Mouse (Mus musculus) activated CD4-positive, CD25-positive, alpha-beta regulatory T cell, adult 4 months (primary cell): ENCODE data around the gene Mecp2. TPM values are rescaled to one million over a fixed set of nuclear protein-coding genes. Genes with fewer than 3 reads are reported as not detected.
"Not testable (repeated sequence)": the region's sequence is repeated elsewhere in the genome, so short reads cannot be mapped to it uniquely, and the experiment has no call there.

ENCODE experiments used
- ATAC-seq: one replicate; pipeline ENCODE4 v1.8.0; 2017
- polyA plus RNA-seq, 2 experiments: library from polyadenylated mRNA; unstranded; fragments of 100-300 nt; shearing (Covaris generic); gene quantifications; one replicate each; pipeline ENCODE4 v1.2.1; 2017

Gene Mecp2
- 10 to 100 TPM; 16.3 to 18.2 TPM for polyA plus RNA-seq

DNA sequence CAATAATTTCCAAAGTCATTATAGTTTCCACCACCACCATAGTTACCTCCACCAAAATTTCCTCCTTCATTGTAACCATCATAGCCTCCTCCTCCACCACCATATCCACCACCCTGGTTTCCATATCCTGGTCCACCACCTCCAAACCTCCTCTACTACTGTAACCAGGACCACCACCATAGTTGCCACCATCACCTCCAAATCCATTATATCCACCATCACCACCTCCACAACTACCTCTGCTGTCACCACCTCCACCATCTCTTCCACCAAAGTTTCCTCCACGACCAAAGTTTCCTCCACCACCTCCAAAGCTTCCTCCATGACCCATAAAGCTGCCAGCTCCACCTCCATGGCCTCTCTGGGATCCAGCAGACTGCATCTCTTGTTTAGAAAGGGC, at the start of gene Mecp2:
Mecp2 (minus strand) TSS at position 101 of the 400 bp plus-strand sequence.
- not testable (repeated sequence) for ATAC-seq

DNA sequence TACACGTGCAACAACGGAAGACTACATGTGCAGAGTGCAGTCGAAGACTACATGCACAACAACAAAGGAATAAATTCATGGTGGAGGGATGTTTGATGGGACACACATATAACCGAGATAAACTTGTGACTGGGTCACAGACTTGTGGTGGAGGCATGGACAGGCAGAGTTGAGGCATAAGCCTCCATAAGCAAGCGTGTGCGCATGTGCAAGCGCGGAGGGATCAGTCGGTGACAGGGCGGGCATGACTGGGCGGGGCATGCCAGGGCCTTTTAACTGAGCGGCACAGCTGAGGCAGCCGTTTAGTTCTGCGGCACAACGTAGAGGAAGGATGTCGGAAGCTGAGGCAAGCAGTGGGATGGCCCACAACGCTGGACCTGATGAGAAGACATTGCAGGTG, 41.8 kb upstream of the Mecp2 start, which contains the start of gene Tktl1:
Tktl1 (plus strand) TSS at position 301 of the 400 bp plus-strand sequence.
- ATAC-seq, result no peak

DNA sequence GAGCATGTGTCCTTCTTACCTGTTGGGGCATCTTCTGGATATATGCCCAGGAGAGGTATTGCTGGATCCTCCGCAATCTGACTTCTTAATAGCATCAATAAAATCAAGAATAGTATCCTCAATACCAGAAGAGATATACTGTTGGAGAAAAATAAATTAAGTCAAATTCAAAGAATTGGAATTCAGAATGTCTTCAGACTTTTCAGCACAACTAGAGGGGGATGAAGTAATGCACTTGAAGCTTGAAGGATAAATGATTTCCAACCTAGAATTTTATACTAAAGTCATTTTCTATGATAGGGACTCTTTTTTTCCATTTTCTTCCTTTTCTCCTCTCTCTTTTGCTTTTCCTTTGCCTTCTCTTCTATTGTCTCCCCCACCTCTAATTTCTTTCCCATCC, 32.6 kb upstream of the Mecp2 start, which contains the start of gene Tex28:
Tex28 (minus strand) TSS at position 101 of the 400 bp plus-strand sequence.
- no peak for ATAC-seq

DNA sequence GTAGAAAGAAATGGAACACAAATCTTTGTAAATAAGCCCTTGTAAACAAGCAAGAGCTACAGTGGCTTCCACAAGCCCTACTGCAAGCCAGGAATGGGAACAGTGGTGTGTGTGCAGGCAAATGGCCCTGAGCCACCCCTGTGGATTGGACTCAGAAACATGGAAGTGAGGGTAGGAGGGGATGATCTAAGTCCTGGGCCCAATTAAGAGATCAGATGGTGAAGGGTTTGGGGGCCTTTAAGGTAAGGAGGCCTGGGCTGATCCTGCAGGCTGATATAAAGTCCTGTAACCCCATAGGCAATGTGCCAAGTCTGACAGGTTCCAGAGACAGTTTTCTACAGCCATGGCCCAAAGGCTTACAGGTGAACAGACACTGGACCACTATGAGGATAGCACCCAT, 8.0 kb downstream of the Mecp2 start, which contains the start of gene Opn1mw:
Opn1mw (plus strand) TSS at position 301 of the 400 bp plus-strand sequence.
- no peak for ATAC-seq

DNA sequence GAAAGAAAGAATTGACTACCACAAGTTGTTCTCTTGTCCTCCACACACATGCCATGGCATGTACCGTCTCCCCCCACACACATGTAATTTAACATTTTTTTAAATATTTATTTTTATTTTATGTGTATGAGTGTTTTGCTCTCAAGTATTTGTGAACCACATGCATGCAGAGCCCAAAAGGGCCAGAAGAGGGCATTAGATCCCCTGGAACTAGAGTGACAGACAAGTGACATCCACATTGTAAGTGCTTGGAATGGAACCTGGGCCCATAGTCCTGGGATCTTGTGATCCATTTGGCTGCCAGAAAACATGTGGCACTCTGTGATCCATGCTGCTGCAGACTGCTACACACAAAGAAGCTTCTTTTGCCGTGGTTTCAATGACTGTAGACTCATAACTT, 10.2 kb downstream of the Mecp2 start:
- ATAC-seq, result no peak

DNA sequence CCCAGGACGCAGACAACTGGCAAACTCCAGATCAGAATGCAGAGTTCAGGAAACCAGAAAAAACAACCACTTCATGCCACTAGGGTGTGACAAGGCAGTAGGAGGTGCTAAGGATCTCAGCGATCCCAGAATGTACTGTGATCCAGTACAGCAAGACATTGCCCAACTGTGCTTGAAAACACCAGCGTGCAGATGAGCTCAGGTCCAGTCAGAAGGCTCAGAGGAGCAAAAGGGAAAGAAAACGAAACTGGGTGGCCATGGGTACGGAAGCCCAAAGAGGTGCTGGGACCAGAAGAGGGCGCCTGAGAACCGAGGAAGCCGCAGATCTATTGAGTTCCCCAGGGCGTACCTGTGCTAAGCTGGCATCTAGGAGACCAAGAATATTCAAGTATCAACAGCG, 19.7 kb downstream of the Mecp2 start:
- peak; percentile 91 for ATAC-seq

DNA sequence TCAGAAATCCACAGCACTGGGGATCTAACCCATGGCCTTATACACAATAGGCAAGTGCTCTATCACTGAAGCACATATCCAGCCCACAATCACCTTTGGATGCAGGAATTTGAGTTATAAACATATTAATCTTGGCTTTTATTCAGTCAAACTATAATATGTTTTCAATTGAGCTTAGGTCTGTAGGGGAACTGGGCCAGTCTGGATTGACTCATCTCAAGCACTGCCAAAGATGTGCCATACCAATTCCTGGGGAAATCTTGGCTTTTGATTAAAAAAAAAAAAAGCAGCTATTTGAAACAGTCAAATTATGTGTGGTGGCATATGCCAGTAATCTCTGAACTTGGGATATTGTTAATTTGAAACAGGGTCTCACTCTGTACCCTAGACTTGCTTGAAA, 21.1 kb downstream of the Mecp2 start:
- ATAC-seq, result no peak

DNA sequence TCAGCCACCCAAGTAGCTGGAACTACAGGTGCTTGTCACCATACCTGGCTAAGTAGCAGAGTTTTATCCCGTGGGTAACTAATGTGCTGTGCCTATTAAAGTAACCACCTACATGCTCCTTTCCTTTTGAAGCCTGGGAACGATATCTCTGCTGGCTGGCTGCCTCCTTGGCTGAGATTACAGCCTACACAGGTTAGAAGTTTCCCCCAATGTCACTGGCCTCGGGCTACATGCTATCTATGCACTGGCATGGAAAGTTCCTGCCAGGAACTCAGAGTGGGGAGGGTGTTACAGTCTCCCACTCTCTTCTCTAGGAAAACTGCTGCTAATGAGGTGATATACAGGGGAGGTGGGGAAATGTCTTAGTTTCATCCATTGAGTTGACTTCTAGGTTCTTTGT, 26.4 kb downstream of the Mecp2 start:
- no peak for ATAC-seq

DNA sequence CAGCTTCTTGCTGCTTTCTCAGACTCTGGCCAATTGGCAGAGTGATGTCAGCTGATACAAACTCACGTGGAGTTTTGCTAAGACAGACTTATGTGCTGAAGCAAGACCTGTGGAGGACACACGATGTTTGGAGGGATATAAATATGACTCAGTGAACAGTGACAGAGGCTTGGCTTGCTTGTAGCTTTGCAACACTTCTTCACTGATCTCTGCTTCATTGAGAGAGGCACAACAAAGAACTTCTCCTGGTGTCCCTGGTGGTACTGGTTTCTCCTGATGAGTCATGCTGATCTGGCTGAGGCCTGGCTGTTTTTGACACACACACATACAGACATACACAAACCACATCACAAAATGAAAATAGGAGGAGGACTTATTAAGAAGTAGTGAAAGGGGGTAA, 29.2 kb downstream of the Mecp2 start:
- ATAC-seq, result no peak

DNA sequence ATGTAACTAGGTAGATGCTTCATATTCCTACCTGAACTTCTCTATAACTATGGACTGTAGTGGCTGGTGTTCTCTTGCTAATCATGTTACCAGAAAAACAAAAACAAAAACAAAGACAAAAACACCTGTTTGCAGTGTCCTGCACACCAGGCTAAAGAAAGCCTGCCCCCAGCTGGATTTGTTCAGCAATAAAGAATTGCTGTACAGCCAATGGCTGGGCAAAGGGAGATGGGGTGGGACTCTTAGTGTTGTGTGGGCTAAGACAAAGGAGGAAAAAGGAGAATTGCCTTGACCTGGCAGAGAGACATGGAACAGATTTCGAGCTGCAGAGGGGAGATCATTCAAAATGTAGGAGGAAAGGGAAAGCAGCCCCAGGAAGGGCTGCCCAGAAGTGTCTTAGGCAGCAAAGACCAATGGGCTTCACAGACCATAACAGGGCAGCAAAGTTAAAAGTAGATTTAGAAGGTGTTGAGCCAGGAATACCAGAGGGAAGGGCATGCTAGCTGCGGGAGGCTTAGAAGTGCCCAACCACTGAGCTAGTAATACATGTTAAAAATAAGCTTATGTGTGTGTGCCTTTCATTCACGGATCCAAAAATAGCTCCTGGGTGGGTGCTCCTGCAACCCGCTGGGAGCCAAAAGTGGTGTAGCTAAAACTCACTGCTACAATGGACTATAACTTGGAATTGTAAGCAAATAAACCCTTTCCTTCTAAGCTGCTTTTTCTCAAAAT, 31.5 kb downstream of the Mecp2 start:
- no peak for ATAC-seq

DNA sequence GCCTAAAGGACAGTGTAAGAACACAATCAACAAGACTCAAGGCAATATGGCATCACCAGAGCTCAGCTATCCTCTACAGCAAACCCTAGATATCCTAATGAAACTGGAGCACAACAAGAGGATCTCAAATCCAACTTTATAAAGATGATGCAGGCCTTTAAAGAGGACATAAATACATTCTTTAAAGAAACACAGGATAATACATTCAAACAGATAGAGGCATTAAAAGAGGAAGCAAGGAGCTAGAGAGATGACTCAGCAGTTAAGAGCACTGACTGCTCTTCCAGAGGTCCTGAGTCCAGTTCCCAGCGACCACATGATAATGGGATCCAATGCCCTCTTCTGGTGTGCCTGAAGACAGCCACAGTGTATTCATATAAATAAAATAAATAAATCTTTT, 40.0 kb downstream of the Mecp2 start:
- no peak for ATAC-seq

DNA sequence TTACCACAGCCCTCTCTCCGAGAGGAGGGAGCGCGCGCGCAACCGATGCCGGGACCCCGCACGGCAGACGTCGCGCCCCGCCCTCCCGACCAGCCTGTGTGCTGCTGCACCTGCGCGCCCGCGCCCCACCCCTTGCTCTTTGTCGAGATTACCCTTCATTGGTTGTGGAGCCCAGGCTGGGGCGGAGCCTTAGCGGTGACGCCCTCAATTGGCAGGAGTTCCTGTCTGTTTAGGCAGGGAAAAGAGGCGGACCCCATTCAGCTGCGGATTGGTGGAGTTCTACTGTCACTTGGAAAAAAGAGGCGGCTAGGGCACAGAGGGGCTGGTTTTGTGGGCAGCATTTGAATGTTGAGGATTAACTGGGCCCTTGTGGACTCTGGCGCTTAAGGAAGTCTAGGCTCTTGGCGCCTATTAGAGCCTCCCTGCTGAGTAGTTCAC, 49.5 kb downstream of the Mecp2 start:
- ATAC-seq, result peak; percentile 96

DNA sequence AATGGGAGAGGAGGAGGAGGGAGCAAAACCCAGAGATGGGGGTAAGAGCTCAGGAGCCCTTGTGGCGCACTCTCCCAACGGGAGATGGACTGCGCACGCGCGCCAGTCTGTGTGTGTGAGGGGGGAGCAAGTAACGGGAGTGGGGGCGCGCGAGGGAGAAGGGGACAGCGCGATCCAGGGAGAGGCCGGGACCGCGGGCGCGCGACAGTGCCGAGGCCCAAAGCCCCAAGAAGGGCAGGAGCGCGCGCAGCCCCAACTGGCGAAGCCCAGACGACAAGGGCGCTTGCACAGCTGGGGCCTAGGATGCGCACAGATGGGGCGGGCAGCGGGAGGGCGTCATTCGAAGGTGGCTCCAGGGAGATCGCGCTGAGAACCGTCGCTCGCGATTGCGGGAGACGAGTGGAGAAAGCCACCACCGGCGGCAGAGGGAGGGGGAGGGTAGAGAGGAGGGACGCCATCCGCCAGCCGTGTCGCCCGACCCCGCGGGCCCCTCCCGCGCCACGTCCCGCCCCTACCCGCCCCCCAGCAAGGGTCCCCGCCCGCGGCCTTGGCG, 50.1 kb downstream of the Mecp2 start:
- ATAC-seq, result peak; percentile 33

DNA sequence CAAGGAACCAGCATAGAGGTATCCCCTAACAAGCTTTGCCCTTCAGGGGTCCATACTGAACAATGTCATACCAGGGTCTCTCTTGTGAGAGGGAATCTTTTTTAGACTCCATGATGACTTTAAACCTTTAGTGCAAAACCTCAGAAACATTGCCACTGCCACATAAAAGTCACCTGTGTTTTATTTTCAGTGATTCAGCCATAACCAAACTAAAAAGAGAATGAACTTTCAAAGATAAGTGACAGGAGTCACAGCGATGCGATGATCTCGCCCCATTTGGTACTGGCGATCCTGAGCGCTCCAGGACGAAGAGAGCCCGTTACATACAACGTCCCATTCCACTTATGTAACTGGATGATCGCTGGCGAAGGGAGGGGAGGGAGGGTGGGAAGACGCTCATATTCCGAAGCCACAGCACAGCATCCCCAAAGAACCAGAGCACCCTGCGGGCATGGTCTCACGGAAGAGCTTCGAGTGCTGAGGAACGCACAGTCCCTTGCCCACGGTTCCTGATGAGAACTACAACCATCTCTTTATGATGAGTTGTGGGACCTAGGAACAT, 50.8 kb downstream of the Mecp2 start:
- ATAC-seq, result no peak

DNA sequence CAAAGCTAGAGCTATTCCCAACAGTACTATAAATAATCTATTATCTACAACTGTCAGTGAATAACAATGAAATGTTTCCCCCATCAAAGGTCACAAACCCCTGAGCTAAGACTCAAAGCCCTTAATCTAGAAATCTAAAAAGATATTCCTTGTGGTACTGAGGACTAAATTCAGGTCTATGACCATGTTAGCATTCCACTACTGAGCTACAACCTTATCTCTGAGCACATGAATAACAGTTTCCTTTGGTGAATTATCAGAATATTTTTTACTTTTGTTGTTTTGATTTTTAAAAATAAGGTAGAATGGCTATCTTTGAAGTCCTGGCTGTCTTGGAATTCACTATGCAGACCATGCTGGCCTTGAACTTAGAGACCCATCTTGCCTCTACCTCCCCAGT, 64.4 kb downstream of the Mecp2 start:
- no peak for ATAC-seq

DNA sequence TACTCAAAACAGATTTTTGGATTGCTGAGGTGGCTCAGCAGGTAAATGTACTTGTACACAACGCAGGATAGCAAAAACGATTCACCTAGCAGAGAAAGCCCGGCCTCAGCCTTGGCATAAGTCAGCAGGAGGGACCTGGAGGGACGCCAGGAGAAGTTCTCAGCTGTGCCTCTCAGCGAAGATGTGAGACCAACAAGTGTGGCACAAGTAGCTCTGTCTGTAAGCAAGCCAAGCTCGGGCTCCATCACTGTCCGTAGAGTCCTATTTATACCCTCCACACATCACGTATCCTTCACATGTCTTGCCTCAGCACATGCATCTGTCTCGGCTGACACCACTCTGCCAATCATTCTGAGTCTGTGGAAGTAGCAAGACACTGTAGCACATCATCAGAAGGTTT, 67.3 kb downstream of the Mecp2 start:
- ATAC-seq, result no peak

DNA sequence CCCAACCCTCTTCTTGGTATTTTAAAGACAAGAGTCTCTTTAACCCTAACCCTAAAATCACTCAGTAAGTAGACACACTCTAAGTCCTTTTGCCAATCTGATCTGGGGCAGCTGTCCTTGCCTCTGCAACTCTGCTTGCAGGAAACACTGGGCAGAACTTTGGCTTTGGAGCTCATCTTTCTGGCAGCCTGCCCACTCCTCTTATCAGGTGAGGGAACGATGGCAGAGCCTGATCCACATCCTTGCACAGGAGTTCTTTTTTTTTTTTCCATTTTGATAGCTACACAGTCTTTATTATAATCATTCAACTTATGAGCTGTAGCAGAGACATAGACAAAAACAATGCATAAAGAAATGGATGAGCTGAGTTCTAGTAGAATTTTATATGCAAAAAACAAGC, 90.1 kb downstream of the Mecp2 start:
- ATAC-seq, result no peak

DNA sequence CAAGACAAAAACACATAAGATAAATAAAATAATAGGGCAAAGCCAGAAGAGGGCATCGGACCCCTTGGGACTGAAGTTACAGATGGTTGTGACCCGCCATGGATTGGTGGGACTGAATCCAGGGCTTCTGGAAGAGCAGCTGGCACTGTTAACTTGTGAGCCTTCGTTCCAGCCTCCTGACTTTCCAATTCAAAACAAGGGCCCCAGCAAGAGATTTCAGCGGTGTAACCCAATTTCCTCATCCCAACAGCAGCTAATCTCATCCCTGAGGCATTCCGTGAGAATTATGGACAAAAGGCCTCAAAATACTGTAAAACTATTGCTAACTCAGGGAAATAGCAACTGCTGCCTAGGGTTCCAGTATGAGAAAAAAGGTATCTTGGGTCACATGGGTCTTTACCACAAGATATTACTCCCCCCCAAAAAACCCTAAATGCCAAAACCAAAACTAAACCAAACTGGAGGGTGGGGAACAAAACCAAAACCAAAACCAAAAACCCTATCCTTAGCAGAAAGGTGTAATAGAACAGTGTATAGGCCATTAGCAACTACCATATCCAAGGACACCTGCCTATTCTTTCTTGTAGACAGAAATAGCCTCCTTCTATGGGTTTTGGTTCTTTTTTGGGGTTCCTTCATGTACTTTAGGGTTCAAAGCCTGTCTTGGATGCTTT, 97.3 kb downstream of the Mecp2 start:
- peak; percentile 63 for ATAC-seq

DNA sequence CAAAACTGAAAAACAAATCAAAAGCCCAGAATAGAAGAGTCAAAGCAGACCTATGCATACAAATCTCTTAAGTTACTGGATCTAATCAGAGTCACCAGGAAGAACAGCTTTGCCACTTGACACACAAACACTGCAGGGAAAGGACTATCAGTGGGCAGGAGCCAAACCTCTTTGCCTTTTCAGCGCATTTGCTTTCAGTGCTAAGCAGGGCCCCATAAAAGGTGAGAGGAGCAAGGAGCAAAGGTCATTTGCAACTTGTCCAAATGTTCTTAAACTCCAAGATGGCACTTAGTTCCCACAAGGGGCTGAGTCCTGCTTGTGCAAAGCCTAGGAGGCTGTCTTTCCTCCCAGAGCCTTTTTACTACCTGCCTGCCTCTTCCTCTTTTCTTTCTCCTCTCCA, 105.2 kb downstream of the Mecp2 start:
- ATAC-seq, result no peak

DNA sequence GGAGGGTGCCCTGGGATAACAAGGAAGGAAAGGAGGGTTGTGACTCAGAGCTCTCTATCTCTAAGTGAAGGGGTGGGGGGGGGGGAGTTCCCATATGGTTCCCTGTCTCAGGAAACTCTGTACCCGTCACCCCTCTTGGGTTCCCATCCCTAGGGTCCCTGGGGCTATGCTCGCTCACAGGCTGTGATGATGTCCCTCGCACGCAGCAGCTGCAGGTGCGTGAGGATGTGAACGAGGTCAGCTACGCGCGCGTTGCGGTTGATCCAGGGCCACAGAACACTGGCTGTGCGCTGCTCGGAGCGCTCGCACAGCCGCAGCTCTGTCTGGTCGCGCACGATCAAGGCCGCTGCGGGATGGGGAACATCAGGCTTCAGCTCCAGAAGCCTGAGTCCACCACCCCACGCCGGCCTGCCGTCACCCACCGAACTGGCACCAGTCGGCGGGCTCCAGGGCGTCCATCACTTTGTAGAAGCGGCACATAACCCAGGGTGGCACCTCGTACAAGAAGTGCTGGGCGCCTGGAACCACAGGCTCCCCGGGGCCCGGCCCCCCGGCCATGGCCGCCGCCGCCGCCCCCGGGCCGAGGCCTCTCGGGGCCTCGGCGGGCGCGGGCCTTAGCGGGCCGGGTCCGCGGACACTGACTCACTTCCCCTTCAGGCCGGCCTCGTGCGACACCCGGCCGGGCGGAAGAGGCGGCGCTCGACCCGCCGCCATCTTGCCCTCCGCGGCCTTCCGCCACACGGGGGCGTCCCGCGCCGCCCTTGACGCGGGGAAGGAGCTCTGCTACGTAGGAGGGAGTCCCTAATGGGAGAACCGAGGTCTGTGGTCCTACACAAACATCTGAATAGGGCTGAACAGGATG, 111.7 kb downstream of the Mecp2 start, which contains the start of gene Irak1:
Irak1 (minus strand) TSS at position 731 of the 862 bp plus-strand sequence.
- peak; percentile 83 for ATAC-seq

DNA sequence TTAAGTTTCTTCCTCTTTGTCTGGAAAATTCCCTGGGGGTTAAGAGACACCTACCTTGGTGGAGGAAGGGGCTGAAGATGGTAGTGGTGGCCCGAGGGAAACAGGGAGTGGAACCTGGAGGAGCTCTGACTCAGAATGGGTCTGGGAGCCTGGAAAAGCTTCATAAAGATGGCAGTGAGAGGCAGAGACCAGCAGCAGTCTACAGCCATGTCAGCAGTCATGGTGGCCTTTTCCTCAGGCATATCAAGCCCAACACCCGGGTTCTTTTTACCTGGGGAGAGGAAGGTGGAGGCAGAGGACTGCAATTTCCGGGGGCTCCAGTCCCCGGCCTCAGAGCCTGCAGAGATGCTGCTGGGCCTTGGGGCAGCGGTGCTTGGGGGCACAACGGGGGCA, 112.4 kb downstream of the Mecp2 start:
- ATAC-seq, result no peak

DNA sequence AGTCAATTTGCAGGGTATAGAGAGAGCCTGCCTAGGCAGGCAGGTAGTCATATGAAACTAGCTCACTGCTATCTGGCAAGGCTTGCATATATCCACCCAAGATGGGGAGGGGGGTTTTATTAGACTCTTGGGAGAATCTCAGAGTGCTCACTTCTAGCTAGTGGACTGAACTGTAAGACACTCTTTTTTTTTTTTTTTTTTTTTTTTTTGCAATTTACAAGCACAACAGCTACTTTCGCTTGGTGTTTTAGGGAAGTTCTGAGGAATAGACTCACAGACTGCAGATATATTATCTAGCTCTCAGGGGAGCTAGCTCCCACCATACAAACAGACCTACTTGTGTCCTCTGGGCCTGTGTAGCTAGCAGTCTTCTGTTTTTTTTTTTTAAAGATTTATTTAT, 120.6 kb downstream of the Mecp2 start:
- no peak for ATAC-seq
